Mouse (Mus musculus): ENCODE data around the gene Rdx.

The Rdx gene

GRCm38 (mm10) chr9:52119212-52119611, 72.2 kb downstream of the Rdx start:
- DNase-seq: no peak

GRCm38 (mm10) chr9:52125225-52125624, 78.3 kb downstream of the Rdx start:
- DNase-seq: no peak

GRCm38 (mm10) chr9:52130348-52130747, 83.4 kb downstream of the Rdx start:
- DNase-seq: peak; percentile 53 to 56

DNA sequence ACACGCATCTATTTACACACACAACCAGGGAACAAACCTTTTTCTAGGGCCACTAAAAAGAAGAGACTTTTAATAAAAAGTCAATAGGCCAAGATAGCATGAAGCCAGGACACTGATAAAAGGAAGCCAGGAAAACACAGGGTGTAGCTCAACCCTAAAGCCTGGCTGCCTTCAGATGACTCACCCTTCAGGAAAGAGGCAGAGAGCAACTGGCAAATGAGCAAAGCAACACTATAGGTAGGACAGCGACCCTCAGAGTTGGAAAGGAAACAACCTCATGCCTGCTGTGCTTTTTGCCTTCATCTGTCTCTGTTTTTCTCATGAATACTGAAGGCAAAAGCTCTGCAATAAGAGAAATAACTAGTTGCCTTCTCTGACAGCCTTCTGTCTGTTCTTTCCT, 85.8 kb downstream of the Rdx start:
- no peak for DNase-seq

Data from kidney, postnatal 4 days (tissue).